Mouse (Mus musculus) testis, adult 2 months (tissue): Measurements from ENCODE around the gene Rbms3. TPM values are rescaled to one million over a fixed set of nuclear protein-coding genes. Genes with fewer than 3 reads are reported as not detected.

Experiments
- H3K27ac ChIP-seq: fragments of 200-500 bp; 2 replicates; pipeline ENCODE4 v1.5.1; 2012; ENCODE audit warnings: low read depth, low read length; ENCODE audit not compliant: control insufficient read depth, insufficient read depth
- H3K27me3 ChIP-seq: fragments of 200-500 bp; 2 replicates; pipeline ENCODE4 v1.6.1; 2012; ENCODE audit warnings: mild to moderate bottlenecking, low read length, moderate library complexity; ENCODE audit not compliant: control insufficient read depth, insufficient read depth
- H3K36me3 ChIP-seq: fragments of 200-500 bp; 2 replicates; pipeline ENCODE4 v1.6.1; 2012; ENCODE audit warnings: mild to moderate bottlenecking, low read length; ENCODE audit not compliant: control insufficient read depth, insufficient read depth
- H3K4me1 ChIP-seq: fragments of 200-500 bp; 2 replicates; pipeline ENCODE4 v1.6.1; 2012; ENCODE audit warnings: low read length; ENCODE audit not compliant: control insufficient read depth, insufficient read depth
- H3K4me3 ChIP-seq: fragments of 200-500 bp; 2 replicates; pipeline ENCODE4 v1.5.1; 2012; ENCODE audit warnings: low read depth, mild to moderate bottlenecking, low read length, moderate library complexity, mixed read lengths; ENCODE audit not compliant: control insufficient read depth
- CTCF ChIP-seq: fragments of 200-500 bp; IDR thresholded peaks from 2 replicates; pipeline ENCODE4 v1.5.1; 2012; ENCODE audit warnings: low read depth, mild to moderate bottlenecking, inconsistent platforms, low read length, moderate library complexity; ENCODE audit not compliant: control insufficient read depth, insufficient read depth, insufficient replicate concordance
- POLR2A ChIP-seq: fragments of 200-500 bp; IDR thresholded peaks from 2 replicates; pipeline ENCODE4 v1.6.1; 2012; ENCODE audit warnings: low read depth, mild to moderate bottlenecking, inconsistent platforms, low read length, moderate library complexity; ENCODE audit not compliant: control insufficient read depth
- polyA plus RNA-seq: library from polyadenylated mRNA; depleted of rRNA; stranded (reverse); fragments of >200 nt; gene quantifications from 2 replicates; pipeline ENCODE4 v1.2.3, GENCODE M21; 2012

Rbms3 gene
- polyA plus RNA-seq, 1 experiment: 0.72 TPM

DNA sequence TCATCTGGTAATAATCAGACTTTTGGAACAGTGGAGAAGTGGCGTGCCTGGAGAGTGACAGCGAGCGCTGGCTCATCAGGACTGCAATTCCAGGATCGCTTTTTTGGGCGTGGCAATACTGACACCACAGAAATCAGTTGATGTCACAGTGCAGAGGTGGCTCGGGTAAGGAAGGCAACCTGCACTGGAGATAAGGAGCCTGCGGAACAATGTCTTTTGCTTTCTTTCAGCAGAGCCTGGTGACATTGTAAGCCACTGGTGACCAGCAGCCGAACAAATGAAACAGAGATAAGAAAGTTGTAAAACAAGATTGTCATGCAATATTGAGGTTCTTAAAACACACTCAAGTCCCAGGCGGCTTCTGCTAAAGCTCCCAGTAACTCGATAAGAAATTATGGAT is 998.9 kb downstream of the Rbms3 start:
- no peak overlapping the region for H3K27ac ChIP-seq
- H3K4me3 ChIP-seq: no peak overlapping the region
- no peak for TF ChIP-seq CTCF
- TF ChIP-seq POLR2A: no peak
- H3K27me3 ChIP-seq: no peaks in the 10 kb centered on the region
- H3K36me3 ChIP-seq: no peaks in the 10 kb centered on the region
- no peaks in the 10 kb centered on the region for H3K4me1 ChIP-seq

DNA sequence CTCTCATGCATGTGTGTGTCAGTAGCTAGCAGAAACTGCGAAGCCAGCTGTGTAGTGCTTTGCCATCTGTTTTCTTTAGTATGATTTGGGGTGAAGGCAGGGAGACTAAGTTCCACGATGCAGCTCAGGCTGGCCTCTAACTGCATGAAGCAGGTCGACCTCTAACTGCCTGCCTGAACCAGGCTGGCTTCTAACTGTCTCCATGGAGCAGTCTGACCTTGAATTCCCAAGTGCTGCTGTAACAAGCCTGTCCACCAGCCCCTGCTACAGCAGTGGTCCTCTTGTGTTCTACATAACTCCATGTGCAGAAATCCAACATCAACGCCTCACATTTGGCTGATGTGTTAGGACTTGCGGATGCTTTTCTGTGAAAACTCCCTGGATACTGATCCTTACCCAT is 1009.3 kb downstream of the Rbms3 start:
- no peak for TF ChIP-seq CTCF
- Histone ChIP-seq H3K4me3 (no peak overlapping the region), H3K36me3 (no peaks in the 10 kb centered on the region), H3K27me3 (no peaks in the 10 kb centered on the region), H3K4me1 (no peaks in the 10 kb centered on the region), H3K27ac (no peak overlapping the region)

- Histone ChIP-seq H3K4me3 (no peak overlapping the region), H3K27ac (no peak overlapping the region), H3K36me3 (no peaks in the 10 kb centered on the region), H3K4me1 (no peaks in the 10 kb centered on the region), H3K27me3 (no peaks in the 10 kb centered on the region)
- TF ChIP-seq CTCF: no peak
- TF ChIP-seq POLR2A: no peak
Observed at GRCm38 (mm10) chr9:116618886-116619285, 1010.8 kb downstream of the Rbms3 start.

- H3K27ac ChIP-seq: no peak overlapping the region
- TF ChIP-seq CTCF (no peak), POLR2A (no peak)
- no peak overlapping the region for H3K4me3 ChIP-seq
- H3K4me1 ChIP-seq: no peaks in the 10 kb centered on the region
- no peaks in the 10 kb centered on the region for H3K27me3 ChIP-seq
- H3K36me3 ChIP-seq: no peaks in the 10 kb centered on the region
Observed at GRCm38 (mm10) chr9:116613276-116613675, 1016.4 kb downstream of the Rbms3 start.

DNA sequence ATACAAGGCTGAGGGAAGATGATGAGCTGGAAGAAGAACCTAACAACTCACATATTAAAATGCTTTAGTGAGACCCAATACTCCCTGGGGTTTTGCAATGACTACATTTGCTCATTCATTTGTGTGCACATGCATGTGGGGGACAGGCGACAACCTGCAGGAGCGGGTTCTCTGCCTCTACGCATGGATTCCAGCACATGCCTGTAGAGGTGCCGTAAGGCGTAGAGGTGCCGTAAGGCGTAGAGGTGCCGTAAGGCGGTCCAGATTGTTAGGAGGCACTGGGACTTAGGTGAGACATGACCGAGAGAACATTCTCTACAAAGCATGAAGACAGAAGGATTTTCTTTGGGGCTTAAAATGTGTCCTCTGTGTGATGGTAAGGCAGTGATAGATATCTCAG is 1033.7 kb downstream of the Rbms3 start:
- Histone ChIP-seq H3K4me1 (peaks cover 4% of the 10 kb centered on the region; the same call in 1 of the 2 replicates), H3K36me3 (no peaks in the 10 kb centered on the region), H3K27me3 (no peaks in the 10 kb centered on the region), H3K4me3 (peak overlapping the region; percentile 66), H3K27ac (no peak overlapping the region)
- no peak for TF ChIP-seq CTCF
- TF ChIP-seq POLR2A: peak; percentile 61; the same call in 1 of the 2 replicates

GRCm38 (mm10) chr9:116592486-116592885 is 1037.2 kb downstream of the Rbms3 start:
- H3K27ac ChIP-seq: no peak overlapping the region

GRCm38 (mm10) chr9:116591071-116591470 is 1038.6 kb downstream of the Rbms3 start:
- TF ChIP-seq POLR2A (no peak), CTCF (no peak)
- Histone ChIP-seq H3K4me1 (peaks cover 3% of the 10 kb centered on the region; the same call in 1 of the 2 replicates), H3K36me3 (no peaks in the 10 kb centered on the region), H3K27me3 (no peaks in the 10 kb centered on the region), H3K27ac (no peak overlapping the region), H3K4me3 (no peak overlapping the region)

More at GRCm38 (mm10) chr9:116592486-116592885, 1037.2 kb downstream of the Rbms3 start:
- H3K4me1 ChIP-seq: peaks cover 4% of the 10 kb centered on the region; the same call in 1 of the 2 replicates
- TF ChIP-seq CTCF (no peak), POLR2A (no peak)
- H3K36me3 ChIP-seq: no peaks in the 10 kb centered on the region
- no peaks in the 10 kb centered on the region for H3K27me3 ChIP-seq
- H3K4me3 ChIP-seq: no peak overlapping the region

GRCm38 (mm10) chr9:116569680-116570079 is 1060.0 kb downstream of the Rbms3 start:
- TF ChIP-seq CTCF: no peak
- no peak for TF ChIP-seq POLR2A
- no peak overlapping the region for H3K4me3 ChIP-seq

More at GRCm38 (mm10) chr9:116569680-116570079, 1060.0 kb downstream of the Rbms3 start:
- Histone ChIP-seq H3K27me3 (no peaks in the 10 kb centered on the region), H3K36me3 (no peaks in the 10 kb centered on the region), H3K27ac (no peak overlapping the region; the same call in 1 of the 2 replicates), H3K4me1 (no peaks in the 10 kb centered on the region)
